Mouse (Mus musculus) neutrophil, adult 5-6 weeks (primary cell): Measurements from ENCODE around the gene Fbxo30. TPM values are rescaled to one million over a fixed set of nuclear protein-coding genes. Genes with fewer than 3 reads are reported as not detected.
"Not testable (repeated sequence)": the region's sequence is repeated elsewhere in the genome, so short reads cannot be mapped to it uniquely, and the experiment has no call there.

Experiments
- ATAC-seq: fragments of 151-379, 151-347 bp; 2 replicates; pipeline ENCODE4 v1.8.0; 2017; ENCODE audit warnings: mild to moderate bottlenecking, moderate TSS enrichment; ENCODE audit not compliant: insufficient number of reproducible peaks, poor library complexity, low FRiP score, severe bottlenecking; ENCODE audit errors: extremely low read depth
- total RNA-seq: library from RNA; stranded (forward); fragments of 200-1000 nt; gene quantifications from 2 replicates; pipeline ENCODE4 v1.2.3, GENCODE M21; 2017

Gene Fbxo30
- total RNA-seq, 1 experiment from 2014 or later = 12.0 TPM

DNA sequence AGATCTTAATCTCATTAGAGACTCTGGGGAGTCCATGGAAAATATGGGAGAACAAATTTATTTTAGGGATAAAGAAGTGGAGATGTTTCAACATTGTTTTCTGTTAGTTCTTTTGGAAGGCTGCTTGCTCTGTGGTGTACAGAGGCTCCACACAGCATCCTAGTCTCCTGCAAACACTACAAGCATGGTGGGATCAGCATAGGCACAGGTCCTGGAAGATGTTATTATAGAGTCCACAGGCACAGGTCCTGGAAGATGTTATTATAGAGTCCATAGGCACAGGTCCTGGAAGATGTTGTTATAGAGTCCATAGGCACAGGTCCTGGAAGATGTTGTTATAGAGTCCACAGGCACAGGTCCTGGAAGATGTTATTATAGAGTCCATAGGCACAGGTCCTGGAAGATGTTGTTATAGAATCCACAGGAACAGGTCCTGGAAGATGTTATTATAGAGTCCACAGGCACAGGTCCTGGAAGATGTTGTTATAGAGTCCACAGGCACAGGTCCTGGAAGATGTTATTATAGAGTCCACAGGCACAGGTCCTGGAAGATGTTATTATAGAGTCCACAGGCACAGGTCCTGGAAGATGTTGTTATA lies 36.8 kb downstream of the Fbxo30 start:
- not testable (repeated sequence) for ATAC-seq

DNA sequence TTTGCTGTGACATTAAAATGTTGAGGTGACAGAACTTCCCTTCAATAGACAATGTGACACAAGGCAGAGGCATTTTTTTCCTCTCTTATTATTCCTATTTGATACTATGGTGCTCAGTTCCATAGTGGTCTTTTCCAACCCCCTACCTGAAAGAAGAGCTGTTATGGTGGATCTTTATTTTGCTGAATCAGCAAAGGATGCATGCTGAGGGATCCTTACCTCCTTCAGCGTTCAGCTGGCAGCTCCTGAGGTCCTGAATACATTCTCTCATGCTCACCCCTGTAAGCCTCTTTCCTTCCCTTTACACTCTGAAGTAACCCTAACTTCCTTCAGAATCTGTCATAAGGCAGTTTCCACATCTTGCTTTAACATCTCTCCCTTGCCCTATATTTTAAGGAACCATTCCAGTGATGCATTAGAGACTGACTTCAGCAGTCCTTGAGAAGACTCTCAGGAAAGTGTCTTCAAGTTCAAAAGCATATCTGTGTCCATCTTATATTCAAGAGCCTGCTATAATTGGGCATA lies 38.4 kb downstream of the Fbxo30 start:
- no peak for ATAC-seq

DNA sequence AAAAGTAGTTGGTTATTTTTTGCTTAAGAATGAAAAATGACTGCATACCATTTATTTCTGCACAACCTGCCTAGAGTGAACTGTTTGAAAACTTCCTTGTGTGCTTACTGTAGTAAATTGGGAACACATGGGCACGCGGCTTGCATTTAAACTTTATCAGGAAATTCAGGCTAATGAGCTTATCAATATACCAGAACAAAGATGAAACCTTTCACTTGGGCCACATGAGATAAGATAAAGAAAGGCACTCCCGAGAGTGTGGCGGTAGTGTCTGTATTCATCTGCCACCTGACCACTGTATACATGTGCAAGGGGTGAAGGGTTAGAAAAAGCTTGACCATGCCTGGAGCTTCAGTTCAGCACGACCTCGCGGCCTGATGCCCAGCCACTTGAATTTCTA lies 41.2 kb downstream of the Fbxo30 start:
- ATAC-seq = no peak

DNA sequence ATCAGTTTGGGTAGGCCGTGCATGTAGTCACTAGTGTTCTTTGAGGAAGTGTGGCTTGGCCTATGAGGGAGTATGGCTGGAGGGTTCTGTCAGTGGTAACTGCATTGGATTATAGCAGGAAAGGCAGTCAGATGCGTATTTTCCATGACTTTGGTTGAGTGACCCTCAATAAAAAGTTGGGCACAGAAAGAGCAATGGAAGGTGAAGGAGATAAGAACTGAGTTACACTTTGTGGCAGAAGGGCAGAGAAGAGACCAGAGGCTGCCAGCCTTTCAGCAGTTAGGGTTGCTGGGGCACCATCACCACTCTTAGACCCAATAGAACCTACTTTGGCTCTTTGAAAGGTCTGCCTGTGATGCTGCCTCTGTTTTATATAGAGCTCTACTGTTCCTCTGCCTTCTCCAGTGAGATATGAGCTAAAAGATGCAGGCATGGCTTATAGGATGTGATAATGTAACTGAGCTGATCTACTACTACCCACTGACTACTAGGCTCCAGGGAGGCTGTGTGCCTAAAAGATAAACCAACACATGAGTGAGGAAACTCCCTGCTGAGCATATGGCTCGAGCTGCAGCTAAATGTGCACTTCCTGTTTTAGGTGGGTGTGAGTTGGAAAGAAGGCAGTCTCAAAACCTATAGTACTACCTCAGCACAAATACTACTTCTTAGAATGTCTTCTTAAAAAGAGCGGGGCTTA lies 42.2 kb downstream of the Fbxo30 start:
- ATAC-seq = no peak

DNA sequence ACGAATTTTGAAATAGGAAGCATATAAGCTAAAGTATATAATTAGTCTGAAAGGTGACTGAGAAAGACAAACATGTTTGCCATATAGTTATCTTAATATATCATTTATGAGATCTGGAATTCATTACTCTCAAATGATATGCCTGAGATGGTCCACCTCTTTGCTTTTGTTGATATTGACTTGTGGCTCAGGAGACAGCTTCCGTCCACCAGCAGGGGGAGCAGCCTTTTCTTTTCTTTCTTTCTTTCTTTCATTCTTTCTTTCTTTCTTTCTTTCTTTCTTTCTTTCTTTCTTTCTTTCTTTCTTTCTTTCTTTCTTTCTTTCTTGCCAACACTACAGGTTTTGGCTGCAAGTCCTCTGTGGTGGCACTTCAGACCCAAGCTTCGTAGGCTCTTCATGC lies 45.4 kb downstream of the Fbxo30 start:
- no peak for ATAC-seq

DNA sequence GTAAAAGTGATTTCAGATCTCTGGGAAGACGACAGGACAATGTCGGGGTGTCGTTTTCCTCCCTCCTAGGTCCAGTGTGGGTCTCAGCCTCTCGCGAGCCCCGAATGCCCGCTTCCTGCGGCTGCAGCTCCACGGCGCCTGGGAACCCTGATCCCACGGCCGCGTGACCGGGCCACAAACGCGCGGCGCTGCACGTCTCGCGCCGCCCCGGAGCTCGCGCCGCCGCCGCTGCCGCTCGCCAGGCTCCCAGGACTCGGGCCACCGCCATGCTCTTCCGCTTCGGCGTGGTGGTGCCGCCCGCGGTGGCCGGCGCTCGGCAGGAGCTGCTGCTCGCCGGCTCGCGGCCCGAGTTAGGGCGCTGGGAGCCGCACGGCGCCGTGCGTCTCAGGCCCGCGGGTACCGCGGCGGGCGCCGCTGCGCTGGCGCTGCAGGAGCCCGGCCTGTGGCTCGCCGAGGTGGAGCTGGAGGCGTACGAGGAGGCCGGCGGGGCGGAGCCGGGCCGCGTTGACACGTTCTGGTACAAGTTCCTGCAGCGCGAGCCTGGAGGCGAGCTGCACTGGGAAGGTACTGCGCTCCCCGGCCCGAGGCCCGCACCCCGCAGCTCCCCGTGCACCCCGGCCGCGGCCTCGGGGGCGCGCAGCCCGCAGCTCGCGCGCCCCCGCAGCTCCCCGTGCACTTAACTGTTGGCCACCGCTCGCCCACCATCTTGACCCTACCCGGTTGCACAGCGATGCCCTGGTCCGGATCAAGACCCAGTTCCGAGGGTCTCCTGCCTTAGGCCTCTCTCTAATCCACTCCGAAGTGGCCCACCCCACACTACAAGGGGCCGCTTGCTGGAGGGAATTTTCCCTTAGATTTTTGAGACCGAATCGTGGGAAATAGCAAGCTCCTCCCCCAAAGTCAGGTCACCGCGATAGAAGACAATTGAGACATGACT lies 62.3 kb downstream of the Fbxo30 start, which contains the start of gene Epm2a:
Epm2a (plus strand) TSS at position 200 of the 937 bp plus-strand sequence.
- ATAC-seq = peak; percentile 58

DNA sequence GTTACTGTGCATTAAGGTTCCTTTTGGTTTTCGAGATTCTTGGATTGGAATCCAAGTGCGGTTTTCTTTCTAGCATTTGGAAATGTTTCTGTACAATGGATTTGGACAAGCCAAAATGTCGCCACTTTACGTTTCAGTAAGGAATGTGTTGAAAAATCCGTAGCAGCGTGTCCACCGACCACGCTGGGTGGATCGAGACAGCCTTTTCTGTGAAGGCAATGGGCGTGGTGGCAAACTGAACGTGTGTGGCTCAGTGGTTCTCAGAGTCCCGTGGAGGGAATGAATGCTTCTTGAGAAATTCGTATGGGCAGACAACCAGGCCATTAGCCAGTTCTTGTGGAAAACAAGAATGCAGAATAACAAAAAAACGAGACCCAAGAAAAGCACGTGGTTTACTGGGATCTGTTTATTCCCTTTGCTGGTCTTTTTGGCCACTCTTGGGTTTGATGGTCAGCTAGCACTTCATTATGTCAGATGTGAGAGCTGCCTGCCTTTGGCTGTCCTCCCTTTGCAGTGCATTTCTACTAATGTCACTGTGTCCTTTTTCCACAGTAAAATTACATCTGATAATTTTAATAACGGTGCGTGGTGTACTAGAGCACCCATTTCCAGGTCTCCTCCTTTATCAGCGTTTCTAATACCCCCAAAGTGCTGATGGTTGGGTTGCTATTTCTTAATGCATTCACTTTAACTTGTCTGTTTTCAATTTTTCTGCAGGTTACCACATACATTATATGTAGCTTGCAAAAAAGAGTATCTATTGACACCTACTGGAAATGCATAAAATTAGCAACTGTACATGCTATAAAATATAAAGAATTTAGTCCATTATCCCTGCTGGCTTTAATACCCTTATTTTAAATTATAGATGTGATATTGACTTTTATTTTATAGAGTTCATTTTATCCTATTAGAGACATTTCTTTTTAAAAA lies 63.7 kb downstream of the Fbxo30 start:
- ATAC-seq = no peak

Other genes starting within 250 kb of the Fbxo30 start
- gene Grm1, start 199.0 kb upstream of the Fbxo30 start, total RNA-seq = 4.3 and 5.2 TPM in 2 replicates
- gene Shprh, start 131.9 kb upstream of the Fbxo30 start, total RNA-seq = 45.7 and 50.4 TPM in 2 replicates
- 0.35 and 0.37 TPM in 2 replicates for gene Epm2a, start 62.1 kb downstream of the Fbxo30 start, total RNA-seq